Mouse (Mus musculus) frontal cortex, postnatal 25 days (tissue): ENCODE data around the gene Scgb1c1.
"Not testable (repeated sequence)": the region's sequence is repeated elsewhere in the genome, so short reads cannot be mapped to it uniquely, and the experiment has no call there.

Experiments
- DNase-seq, 2 experiments: peaks; one replicate each; pipeline ENCODE4 v3.0.0; 2022; ENCODE audit warnings: low spot score in 2 of 2

Gene Scgb1c1

GRCm38 (mm10) chr7:140879355-140879754 is 34.0 kb downstream of the Scgb1c1 start:
- no peak for DNase-seq

GRCm38 (mm10) chr7:140880419-140880818 is 35.1 kb downstream of the Scgb1c1 start:
- DNase-seq, result no peak

- no peak for DNase-seq
Measured at GRCm38 (mm10) chr7:140880865-140881515, 35.6 kb downstream of the Scgb1c1 start.

GRCm38 (mm10) chr7:140881696-140882468 is 36.5 kb downstream of the Scgb1c1 start, which contains the start of the genes Psmd13 and Sirt3:
Gene Psmd13, plus strand, starts transcription at chr7:140881968.
Gene Sirt3, minus strand, starts transcription at chr7:140882309.
- peak; percentile 87 to 91 for DNase-seq

- DNase-seq, result no peak
Measured at GRCm38 (mm10) chr7:140882469-140882803, 37.1 kb downstream of the Scgb1c1 start.

GRCm38 (mm10) chr7:140890636-140891035 is 45.3 kb downstream of the Scgb1c1 start:
- not testable (repeated sequence) for DNase-seq

GRCm38 (mm10) chr7:140894031-140894430 is 48.7 kb downstream of the Scgb1c1 start:
- no peak for DNase-seq

- no peak for DNase-seq
Measured at GRCm38 (mm10) chr7:140894611-140895010, 49.3 kb downstream of the Scgb1c1 start.
